Mouse (Mus musculus) right cerebral cortex, postnatal 14 days (tissue): ENCODE results near the gene Ndufab1.
"Not testable (repeated sequence)": the region's sequence is repeated elsewhere in the genome, so short reads cannot be mapped to it uniquely, and the experiment has no call there.

Source experiments
- DNase-seq: peaks from one replicate; pipeline ENCODE4 v3.0.0; 2022

The Ndufab1 gene

DNA sequence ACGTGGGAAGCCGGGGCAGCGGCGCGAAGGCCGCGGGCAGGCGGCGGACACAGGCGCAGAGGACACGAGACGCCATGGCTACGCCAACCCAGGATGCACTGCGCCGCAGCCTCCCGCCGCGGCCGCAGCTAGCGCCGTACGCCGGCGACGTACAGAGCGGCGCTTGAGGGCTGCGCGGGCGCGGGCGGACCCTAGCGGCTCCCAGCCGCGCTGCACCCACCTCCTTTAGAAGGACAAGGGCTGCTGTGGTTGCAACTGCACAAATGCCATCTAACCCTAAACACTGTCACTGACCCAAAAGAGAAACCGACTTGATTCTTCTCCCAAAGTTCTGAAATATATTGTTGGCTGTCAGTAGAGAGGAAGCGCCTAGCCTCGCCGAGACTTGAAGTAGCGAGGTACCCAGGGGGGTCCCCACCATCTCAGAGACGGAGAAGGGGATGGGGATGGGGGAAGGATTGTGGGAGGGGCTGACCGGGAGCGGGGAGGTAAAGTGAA lies at the start of gene Ndufab1:
Ndufab1 (minus strand) TSS at position 140 of the 498 bp plus-strand sequence.
- peak; percentile 86 for DNase-seq

DNA sequence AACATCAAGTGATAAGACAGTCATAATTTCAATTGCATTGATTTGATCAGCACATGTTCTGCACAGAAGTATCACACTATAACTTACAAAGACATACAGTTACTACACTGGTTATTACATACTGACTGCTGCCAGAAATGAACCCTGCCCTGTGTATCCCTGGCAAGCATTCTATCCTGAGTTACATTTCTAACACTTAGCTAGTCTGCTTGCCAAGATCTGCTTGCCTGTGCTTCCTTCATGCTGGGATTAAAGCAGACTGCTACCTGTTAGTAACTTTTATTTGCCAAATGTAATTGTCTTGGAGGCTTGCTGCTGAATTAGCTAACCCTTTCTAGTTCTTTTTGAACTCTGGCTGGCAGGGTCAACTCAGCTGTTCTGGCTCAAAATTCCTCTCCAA lies 39.3 kb upstream of the Ndufab1 start:
- no peak for DNase-seq

DNA sequence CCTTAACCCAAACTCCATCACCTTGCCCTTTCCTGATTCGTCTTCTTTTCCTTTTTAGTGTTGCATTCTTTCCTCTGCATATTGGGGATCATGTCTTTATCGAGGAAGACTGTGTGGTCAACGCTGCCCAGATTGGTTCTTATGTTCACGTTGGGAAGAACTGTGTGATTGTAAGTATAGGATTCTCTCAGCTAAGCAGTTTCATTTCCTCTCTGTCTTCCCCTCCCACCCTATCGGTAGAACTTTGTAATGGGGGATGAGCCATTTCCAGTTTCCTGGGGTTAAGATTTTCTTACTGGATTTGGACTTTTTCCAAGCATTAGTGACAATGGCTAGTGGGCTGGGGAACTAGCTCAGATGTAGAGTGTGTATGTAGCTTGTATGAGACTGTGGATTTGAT lies 36.5 kb upstream of the Ndufab1 start:
- no peak for DNase-seq

DNA sequence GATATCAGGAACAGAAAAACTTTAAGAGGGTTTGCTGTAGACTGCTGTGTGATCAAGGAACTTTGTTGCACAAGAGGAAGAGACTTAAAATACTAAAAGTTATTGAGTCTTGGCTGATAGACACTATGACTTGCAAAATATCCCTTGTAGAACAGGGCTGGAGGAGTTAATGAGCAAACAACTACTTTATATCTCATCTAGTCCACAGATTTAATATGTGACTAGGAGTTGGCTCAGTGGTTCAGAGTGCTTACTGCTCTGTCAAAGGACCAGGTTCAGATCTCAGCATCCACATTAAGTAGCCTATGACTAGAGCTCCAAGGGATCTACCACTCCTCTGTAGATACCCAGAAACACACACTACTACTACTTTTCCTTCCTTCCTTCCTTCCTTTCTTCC lies 35.4 kb upstream of the Ndufab1 start:
- no peak for DNase-seq

DNA sequence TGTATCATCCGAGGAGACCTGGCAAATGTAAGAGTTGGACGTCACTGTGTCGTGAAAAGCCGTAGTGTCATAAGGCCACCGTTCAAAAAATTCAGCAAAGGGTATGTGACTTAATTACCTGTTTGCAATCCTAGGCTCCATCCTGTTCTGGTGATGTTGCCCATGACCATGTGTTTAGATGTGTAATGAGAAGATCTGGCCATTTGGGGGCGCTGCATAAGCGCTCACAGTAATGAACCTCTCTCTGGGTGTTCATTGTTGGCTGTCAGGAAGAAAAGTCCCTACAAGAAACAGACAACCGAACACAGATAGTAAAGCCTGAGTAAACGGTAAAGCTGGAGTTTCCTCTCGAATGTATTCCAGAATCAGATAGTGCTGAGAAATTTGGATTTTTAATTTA lies 33.4 kb upstream of the Ndufab1 start:
- no peak for DNase-seq

DNA sequence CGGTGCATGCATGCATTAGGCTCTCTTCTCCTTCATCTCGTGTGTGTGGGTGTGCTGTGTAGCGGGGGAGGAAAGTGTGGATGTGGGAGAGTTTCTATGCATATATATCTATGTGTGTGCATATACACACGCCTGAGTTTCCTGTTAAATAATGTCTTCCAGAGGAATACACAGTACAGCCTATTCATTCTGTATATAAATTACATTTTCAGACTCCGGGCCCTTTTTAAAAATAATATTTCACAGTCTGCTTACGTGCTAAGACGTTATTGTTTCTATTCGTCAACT lies 31.6 kb upstream of the Ndufab1 start:
- no peak for DNase-seq

DNA sequence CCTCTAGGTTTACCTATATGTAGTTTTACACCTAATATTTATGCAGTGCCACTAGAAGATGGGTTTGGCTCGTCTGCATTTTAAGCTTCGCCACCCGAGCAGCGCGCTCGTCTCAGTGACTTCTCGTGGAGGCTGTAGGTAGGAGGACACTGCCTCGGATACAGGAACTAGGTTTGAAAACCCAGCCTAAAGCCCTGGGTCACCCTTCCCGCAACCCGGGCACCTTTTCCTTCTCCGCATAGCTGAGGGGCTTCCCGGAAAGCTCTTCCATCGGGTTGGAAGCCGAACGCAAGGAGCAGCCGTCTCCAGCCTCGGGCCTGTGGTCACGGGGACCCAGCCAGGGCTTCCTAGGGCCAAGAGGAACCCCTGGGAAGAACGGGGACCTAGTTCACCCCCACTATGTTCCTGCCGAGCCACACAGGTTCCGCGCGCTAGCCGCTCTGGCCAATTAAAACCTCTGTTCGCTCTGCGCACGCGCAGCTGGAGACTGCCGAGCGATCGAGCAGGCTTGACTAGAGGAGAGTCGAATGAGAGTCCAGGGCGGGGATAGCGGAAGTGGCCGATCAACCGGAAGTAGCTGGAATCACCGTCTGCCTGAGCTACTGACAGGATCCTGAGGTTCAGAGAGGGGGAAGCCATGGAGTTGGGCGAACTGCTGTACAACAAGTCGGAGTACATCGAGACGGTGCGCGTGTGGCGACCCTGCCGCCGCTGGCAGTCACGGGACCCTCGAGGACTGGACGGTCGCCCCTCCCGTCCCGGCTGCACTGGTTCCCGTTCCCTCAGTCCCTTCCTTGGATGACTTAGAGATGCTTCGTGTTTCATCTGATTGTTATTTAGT lies 31.0 kb upstream of the Ndufab1 start, which contains the start of the genes Palb2 and Dctn5:
Palb2 (minus strand) TSS at position 489 of the 841 bp plus-strand sequence.
Dctn5 (plus strand) TSS at position 545 of the 841 bp plus-strand sequence.
- DNase-seq: peak; percentile 98

DNA sequence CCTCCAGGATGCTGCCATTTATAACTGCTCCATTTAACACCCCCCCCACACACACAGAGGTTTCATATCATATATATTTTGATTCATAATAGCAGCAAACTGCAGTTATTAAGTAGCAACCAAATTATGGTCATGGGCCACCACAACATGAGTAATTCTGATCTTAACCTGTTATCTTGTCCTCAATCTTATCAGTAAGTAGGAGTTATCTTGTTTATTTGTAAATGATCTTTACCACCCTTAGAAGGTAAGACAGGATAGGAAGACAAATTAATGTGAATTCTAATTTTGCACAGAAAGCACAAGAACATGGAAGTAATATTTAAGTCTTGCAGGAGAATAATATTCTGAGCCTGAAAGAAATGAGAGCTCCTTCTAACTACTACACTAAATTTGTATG lies 30.1 kb upstream of the Ndufab1 start:
- no peak for DNase-seq

DNA sequence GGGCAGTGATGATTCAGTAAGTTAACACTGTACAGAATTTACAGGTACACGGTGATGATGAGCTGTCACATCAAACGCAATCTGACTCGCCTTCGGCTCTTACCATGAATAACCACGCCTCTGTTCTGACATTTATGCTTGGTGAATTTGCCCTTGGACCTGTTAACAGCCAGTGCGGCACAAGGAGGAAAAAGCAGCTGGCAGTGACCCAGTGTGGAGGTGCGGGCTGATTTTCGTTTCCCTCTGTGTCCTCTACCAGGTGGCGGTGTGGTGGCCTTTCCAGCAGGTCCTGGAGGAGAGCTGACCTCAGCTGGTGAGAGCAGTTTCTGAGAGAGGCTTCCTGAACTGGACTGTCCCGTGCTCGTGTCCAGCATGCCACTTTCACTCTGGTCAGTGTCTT lies 25.3 kb upstream of the Ndufab1 start:
- no peak for DNase-seq

DNA sequence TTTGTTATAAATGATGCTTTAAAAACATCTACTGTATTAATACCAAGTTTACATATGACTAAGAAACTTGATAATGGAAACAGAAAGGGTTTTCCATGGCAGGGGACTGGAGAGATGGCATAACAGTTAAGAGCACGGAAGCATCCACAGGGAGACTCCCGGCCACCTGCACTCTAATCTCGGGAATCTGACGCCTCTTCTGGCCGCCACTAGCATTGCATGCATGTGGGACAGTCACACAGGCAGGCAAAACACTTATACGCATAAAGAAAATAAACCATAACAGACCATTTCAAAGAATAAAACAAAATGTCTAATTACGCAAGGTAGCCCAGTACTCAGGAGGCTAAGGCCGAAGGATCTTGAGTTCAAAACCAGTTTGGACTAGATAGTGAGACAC lies 23.9 kb upstream of the Ndufab1 start:
- no peak for DNase-seq

DNA sequence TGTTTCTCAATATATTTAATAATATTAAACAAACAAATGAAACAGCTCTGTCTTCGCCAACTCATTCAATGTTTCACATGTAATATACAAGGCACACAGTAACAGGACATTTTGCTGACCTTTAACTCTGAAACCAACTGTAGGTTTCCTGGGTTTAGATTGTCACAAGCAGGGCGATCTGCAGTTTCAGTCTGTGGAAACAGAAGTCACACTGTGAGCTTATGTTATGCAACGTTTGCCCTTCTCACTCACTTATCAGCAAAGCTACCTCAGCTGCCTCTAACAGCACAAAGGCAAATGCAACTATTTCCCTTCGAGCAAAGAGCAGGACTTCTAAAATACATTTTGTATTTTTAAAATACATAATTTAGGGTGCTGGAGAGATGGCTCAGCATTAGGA lies 21.8 kb upstream of the Ndufab1 start:
- DNase-seq: no peak

DNA sequence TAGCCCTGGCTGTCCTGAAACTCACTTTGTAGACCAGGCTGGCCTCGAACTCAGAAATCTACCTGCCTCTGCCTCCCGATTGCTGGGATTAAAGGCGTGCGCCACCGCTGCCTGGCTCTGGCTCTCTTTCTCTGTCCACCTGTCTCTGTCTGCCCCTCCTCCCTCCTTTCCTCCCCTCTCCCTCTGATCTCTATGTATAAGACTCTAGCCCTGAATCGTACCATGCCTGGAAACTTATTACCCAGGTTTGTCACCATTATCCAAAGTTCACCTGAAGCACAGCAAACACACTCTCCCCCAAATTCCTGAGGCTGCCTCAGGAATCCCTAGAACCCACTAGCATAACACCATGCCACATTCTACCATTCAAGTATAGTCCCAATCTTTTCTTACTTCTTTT lies 6.5 kb upstream of the Ndufab1 start:
- DNase-seq: no peak

DNA sequence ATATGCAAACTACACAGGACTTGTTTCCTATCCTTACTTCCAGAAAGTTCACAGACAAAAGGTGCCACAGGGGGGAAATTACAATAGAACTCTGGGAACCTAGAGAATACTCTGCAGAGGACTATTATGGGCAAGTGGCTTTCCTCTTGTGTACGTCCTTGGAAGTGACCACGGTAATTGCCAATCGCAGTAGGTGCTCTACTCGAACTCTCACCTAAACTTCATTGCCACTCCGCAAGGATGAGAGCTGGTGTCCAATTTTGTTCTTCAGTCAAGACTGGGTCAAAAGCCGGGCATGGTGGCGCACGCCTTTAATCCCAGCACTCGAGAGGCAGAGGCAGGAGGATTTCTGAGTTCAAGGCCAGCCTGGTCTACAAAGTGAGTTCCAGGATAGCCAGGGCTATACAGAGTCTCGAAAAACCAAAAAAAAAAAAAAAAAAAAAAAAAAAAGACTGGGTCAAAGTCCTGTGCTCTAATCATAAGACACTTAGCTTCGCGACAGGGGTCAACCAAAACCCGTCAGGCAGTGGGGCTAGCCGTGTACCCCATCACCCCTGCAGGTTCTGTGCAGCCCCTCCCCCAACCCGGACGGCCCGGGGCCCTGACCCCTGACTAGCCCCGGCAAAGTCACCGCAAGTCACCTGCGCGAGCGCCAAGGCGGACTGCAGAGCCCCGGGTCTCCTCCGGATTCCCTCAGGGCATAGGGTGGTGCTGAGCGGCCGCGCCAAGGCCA lies 506 bp downstream of the Ndufab1 start:
- not testable (repeated sequence) for DNase-seq

DNA sequence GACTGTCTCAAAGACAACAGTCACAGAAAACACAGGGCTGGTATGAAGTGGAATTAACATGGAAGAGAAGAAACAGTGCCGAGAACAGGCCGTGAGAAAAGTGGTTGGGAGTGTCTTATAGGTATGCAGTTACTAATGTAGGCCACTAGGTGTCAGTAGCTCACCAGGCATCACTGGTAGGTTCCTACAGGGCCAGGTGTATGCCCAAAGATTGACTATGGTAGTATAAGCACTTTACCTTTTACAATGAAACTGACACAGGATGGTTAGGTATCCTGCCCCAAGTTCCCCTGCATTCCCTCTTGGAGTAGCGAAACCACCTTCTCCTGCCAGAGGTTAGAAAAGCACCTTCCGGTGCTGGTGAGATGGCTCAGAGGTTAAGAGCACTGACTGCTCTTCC lies 2.5 kb downstream of the Ndufab1 start:
- no peak for DNase-seq

DNA sequence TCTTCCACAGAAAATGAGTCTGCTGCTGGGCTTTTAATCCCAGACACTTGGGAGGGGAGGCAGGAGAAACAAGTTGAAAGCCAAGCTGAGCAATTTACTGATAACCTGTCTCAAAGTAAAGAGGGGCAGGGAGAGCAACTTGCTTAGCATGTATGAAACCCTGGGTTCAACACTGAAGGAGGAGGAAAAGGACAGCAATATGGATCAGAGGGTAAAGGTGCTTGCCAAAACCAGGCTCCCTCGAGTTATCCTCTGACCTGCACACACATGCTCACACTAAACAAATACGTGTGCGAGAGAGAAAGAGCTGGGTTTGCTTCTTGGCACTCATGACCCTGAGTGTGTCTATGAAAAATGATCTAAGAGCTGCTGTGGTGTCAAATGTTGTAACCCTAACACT lies 3.7 kb downstream of the Ndufab1 start:
- no peak for DNase-seq

DNA sequence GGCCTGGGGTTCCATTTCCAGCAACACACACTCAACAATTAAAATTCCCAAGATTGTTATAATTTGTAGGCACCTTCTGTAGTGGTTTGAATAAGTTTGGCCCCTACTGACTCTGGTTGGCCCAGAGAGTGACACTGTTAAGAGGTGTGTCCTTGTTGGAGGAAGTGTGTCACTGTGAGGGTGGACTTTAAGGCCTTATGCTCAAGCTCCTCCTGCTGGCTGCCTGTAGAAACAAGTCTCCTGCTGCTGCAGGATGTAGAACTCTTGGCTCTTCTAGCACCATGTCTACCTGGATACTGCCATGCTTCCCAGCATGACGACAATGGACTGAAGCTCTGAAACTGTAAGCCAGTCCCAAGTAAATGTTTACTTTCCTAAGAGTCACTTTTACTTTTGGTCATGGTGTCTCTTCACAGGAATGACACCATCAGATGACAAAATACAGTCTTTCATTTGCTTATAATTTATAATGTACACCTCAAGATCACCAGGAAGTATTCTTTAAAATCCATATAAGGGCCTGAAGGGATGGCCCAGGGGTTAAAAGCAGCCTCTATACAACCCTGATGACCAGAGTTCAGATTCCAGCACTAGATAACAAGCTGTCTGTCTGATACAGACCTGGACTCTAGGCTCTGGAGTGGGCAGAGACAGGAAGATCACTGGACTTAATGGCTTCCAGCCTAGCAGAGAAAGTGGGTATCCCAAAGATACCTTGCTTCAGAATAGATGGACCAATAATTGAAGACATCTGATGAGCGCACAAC lies 6.9 kb downstream of the Ndufab1 start:
- DNase-seq: no peak

DNA sequence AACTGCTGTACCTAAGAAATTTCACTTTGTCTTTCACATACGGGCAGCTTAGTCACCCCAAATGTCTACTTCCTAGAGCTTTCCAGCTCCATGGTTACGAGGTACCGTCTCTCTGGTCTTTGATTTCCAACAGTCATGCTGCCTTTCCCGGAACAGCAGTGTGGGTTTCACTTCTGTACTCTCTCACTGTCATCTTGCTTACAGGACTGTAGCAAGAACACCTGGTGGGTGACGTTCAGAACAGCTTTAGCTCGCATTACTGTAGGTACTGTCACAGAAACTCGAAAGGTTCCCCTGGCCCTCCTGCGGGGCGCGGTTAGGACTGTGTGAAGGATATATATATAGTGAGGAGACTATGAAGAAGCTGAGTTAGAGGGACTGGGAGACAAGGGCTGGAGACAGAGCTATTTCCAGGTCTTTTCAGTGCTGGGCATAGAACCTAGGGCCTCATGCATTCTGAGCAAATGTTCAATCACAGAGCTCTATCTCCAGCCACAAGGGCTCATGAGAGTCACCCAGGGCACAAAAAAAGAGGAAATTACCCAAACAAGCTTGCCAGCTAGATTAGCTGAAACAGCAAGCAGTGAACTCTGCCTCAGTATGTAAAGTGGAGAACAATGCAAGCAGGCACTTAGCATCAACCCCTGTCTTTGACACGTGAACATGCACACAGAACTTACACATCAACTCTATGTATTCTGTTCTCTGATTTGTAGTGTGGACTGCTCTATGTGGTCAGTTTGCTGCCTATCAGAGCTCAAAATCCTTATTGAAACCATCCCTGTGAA lies 14.3 kb downstream of the Ndufab1 start:
- no peak for DNase-seq

DNA sequence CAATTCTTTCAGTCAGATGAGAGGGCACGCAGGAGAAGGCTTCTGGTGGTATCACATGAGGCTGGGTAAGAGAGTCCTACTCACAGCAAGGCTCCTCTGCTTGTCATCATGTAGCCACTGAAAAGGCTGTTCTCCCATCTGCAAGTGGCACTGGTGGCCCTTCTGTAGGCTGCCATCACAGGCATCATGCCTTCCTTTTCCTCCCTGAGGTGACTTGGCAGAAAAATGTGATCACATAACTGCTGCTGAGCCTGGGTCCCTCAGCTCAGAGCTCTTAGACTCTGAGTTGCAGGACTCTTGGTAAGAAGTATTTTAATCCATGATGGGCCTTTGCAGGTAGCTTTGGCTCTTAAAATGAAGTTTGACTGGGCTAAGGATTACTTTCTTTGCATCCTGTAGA lies 20.6 kb downstream of the Ndufab1 start:
- DNase-seq: no peak

DNA sequence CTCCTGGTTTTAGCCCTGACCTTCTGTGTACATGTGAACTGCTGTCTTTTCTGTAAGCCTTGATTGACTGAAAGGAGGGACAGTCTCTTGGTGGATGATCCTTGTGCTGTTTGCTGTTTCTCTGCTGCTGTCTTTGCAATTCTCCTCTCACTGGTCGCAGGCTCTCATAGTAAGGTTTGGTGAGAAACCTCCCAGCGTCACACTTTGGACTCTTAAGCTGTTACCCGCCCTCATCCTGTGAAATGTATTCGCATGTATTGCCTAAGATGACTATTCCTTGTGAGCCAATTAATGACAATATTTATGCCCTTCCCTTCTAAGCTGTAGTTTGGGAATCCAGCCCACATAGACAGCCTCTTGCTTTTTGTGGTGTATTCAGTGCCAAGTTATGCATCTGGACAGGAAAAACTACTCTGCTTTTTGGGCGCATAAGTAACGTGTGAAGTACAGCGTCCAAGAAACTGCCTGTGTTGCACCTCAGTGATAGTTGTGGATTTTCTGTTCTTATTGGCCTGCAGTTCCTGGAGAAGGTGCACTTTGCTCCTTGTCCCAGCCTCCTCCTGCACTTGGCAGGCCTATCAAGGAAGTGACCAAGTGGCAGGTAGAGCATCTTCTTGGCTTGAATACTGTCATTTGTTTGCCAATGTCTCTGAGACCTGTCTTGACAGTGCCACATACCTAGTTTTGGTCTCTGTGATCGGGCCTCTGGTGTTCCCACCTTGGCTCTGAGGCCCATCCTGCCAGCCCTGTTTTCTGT lies 21.7 kb downstream of the Ndufab1 start:
- DNase-seq: no peak

DNA sequence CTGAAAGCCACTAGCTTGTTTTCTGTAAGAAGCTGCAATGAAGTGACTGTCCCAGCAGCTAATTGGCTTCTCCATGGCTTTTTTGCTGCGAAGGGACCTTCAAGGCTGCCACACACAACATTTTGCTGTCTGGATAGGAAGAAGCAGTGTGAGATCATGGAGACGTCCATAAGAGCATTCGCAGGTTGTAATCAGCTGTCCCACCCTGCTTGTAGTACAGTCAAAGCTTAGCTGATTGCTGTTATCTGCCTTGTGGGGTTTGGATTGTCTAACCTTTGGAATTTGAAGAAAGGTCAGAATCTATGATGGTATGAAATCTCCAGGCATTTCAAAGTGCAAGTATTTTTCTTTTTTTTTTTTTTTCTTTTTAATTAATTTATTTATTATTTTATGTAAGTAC lies 27.3 kb downstream of the Ndufab1 start:
- no peak for DNase-seq

DNA sequence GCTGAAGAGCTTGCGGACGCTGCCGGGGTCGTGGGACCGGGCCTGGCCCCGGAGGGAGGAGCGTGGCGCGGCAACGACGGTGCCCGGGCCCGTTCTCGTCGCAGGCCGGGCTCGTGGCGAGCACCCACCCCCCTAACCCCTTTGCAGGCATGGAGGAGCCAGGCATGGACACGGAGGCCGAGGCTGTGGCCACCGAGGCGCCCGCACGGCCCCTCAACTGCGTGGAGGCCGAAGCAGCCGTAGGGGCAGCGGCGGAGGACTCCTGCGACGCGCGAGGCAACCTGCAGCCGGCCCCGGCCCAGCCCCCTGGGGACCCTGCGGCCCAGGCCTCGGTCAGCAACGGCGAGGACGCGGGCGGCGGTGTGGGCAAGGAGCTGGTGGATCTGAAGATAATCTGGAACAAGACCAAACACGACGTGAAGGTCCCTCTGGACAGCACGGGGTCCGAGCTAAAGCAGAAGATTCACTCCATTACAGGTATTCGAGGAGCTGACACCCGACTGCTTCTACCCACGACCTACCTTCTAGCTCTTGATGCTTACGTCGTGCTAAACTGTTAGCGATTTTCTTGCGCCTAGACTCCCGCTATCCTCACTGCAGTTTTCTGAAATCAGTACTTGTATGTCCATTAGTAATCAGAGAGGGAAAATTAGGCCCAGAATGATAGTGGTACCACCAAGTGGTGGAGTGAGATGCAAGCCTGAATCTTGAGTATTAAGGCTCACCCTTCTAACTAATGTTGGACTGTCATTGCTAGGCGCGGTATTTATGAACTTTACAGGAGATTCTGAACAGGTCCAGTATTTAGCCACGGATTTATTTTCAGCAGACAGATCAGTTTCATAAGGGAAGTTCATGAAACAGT lies 33.9 kb downstream of the Ndufab1 start:
- peak; percentile 20 for DNase-seq
